Mouse (Mus musculus): ENCODE measurements around the gene Osbp. TPM values are rescaled to one million over a fixed set of nuclear protein-coding genes. Genes with fewer than 3 reads are reported as not detected.
"Not testable (repeated sequence)": the region's sequence is repeated elsewhere in the genome, so short reads cannot be mapped to it uniquely, and the experiment has no call there.

Osbp gene
- polyA plus RNA-seq (2012; rRNA removed), result 7.0 and 12.0 TPM in 2 replicates

GRCm38 (mm10) chr19:11965023-11965942, at the start of gene Osbp:
Osbp (plus strand) TSS chr19:11965941.
- peak within 1 kb of the TSS; percentile 94 for H3K4me3 ChIP-seq (ENCODE audit: low read depth, low read length)
- no peaks in the 10 kb centered on the region for H3K27me3 ChIP-seq (ENCODE audit: control insufficient read depth, insufficient read depth, low read length)
- H3K27ac ChIP-seq (ENCODE audit: insufficient read depth, low read depth, low read length), result peak within 1 kb of the TSS; percentile 82
- 0 out of 2 replicates have a peak, but pooled peaks cover 2% of the 10 kb centered on the region for H3K36me3 ChIP-seq (ENCODE audit: control insufficient read depth, insufficient read depth, low read length)
- 0 out of 2 replicates have a peak, but pooled peaks cover 2% of the 10 kb centered on the region for H3K4me1 ChIP-seq (ENCODE audit: control insufficient read depth, insufficient read depth, insufficient read length, low read length)
- WGBS, result under 1% methylated on average over 59 of the region's 59 CpGs
- no peak; the same call in none of the 2 replicates for TF ChIP-seq POLR2A (IDR thresholded peaks at IDR 0.05; ENCODE audit: low read depth, low read length)

- no peak overlapping the region for H3K4me3 ChIP-seq (ENCODE audit: low read depth, low read length)
- no peak overlapping the region for H3K27ac ChIP-seq (ENCODE audit: insufficient read depth, low read depth, low read length)
- TF ChIP-seq POLR2A (IDR thresholded peaks at IDR 0.05; ENCODE audit: low read depth, low read length) (no peak), CTCF (IDR thresholded peaks at IDR 0.05; ENCODE audit: extremely low read depth, insufficient read length, insufficient replicate concordance, low read depth, low read length) (no peak)
- WGBS, result 91% methylated on average over 1 of the region's 1 CpGs
- H3K36me3 ChIP-seq (ENCODE audit: control insufficient read depth, insufficient read depth, low read length), result peaks cover 60% of the 10 kb centered on the region
- no peaks in the 10 kb centered on the region for H3K27me3 ChIP-seq (ENCODE audit: control insufficient read depth, insufficient read depth, low read length)
- H3K4me1 ChIP-seq (ENCODE audit: control insufficient read depth, insufficient read depth, insufficient read length, low read length), result no peaks in the 10 kb centered on the region
These were observed 43.7 kb upstream of the Osbp start for GRCm38 (mm10) chr19:11922068-11922467.

- not testable (repeated sequence) for H3K27me3 ChIP-seq (ENCODE audit: control insufficient read depth, insufficient read depth, low read length); H3K27ac ChIP-seq (ENCODE audit: insufficient read depth, low read depth, low read length); H3K4me1 ChIP-seq (ENCODE audit: control insufficient read depth, insufficient read depth, insufficient read length, low read length); H3K4me3 ChIP-seq (ENCODE audit: low read depth, low read length)
- WGBS, result 95% methylated on average over 2 of the region's 2 CpGs
- peaks cover 57% of the 10 kb centered on the region for H3K36me3 ChIP-seq (ENCODE audit: control insufficient read depth, insufficient read depth, low read length)
These were observed 43.2 kb upstream of the Osbp start for GRCm38 (mm10) chr19:11922515-11922914.

GRCm38 (mm10) chr19:11926380-11926779, 39.4 kb upstream of the Osbp start:
- peaks cover 62% of the 10 kb centered on the region for H3K36me3 ChIP-seq (ENCODE audit: control insufficient read depth, insufficient read depth, low read length)
- TF ChIP-seq CTCF (IDR thresholded peaks at IDR 0.05; ENCODE audit: extremely low read depth, insufficient read length, insufficient replicate concordance, low read depth, low read length) (no peak), POLR2A (IDR thresholded peaks at IDR 0.05; ENCODE audit: low read depth, low read length) (no peak)

GRCm38 (mm10) chr19:11928025-11928748, 37.6 kb upstream of the Osbp start:
- whole genome bisulfite sequencing, result 86% methylated on average over 4 of the region's 4 CpGs
- TF ChIP-seq POLR2A (IDR thresholded peaks at IDR 0.05; ENCODE audit: low read depth, low read length), result no peak
- no peak for TF ChIP-seq CTCF (IDR thresholded peaks at IDR 0.05; ENCODE audit: extremely low read depth, insufficient read length, insufficient replicate concordance, low read depth, low read length)
- H3K36me3 ChIP-seq (ENCODE audit: control insufficient read depth, insufficient read depth, low read length), result peaks cover 64% of the 10 kb centered on the region
- H3K27ac ChIP-seq (ENCODE audit: insufficient read depth, low read depth, low read length), result no peak overlapping the region
- no peak overlapping the region for H3K4me3 ChIP-seq (ENCODE audit: low read depth, low read length)
- no peaks in the 10 kb centered on the region for H3K4me1 ChIP-seq (ENCODE audit: control insufficient read depth, insufficient read depth, insufficient read length, low read length)
- no peaks in the 10 kb centered on the region for H3K27me3 ChIP-seq (ENCODE audit: control insufficient read depth, insufficient read depth, low read length)

More at GRCm38 (mm10) chr19:11926380-11926779, 39.4 kb upstream of the Osbp start:
- Histone ChIP-seq H3K4me1 (ENCODE audit: control insufficient read depth, insufficient read depth, insufficient read length, low read length) (no peaks in the 10 kb centered on the region), H3K27me3 (ENCODE audit: control insufficient read depth, insufficient read depth, low read length) (no peaks in the 10 kb centered on the region), H3K4me3 (ENCODE audit: low read depth, low read length) (no peak overlapping the region), H3K27ac (ENCODE audit: insufficient read depth, low read depth, low read length) (no peak overlapping the region)
- WGBS, result 84% methylated on average over 2 of the region's 2 CpGs

- not testable (repeated sequence) for H3K4me1 ChIP-seq (ENCODE audit: control insufficient read depth, insufficient read depth, insufficient read length, low read length); H3K27me3 ChIP-seq (ENCODE audit: control insufficient read depth, insufficient read depth, low read length); H3K4me3 ChIP-seq (ENCODE audit: low read depth, low read length); H3K27ac ChIP-seq (ENCODE audit: insufficient read depth, low read depth, low read length)
- peaks cover 27% of the 10 kb centered on the region for H3K36me3 ChIP-seq (ENCODE audit: control insufficient read depth, insufficient read depth, low read length)
- 95% methylated on average over 9 of the region's 9 CpGs for WGBS
These were observed 19.3 kb upstream of the Osbp start for GRCm38 (mm10) chr19:11946460-11946859.

GRCm38 (mm10) chr19:11949878-11950277, 15.9 kb upstream of the Osbp start:
- Histone ChIP-seq H3K4me3 (ENCODE audit: low read depth, low read length) (no peak overlapping the region), H3K4me1 (ENCODE audit: control insufficient read depth, insufficient read depth, insufficient read length, low read length) (no peaks in the 10 kb centered on the region; the same call in 1 of the 2 replicates), H3K36me3 (ENCODE audit: control insufficient read depth, insufficient read depth, low read length) (peaks cover 4% of the 10 kb centered on the region; the same call in 1 of the 2 replicates), H3K27me3 (ENCODE audit: control insufficient read depth, insufficient read depth, low read length) (no peaks in the 10 kb centered on the region), H3K27ac (ENCODE audit: insufficient read depth, low read depth, low read length) (no peak overlapping the region)
- whole genome bisulfite sequencing, result 48% methylated on average over 1 of the region's 1 CpGs
- TF ChIP-seq CTCF (IDR thresholded peaks at IDR 0.05; ENCODE audit: extremely low read depth, insufficient read length, insufficient replicate concordance, low read depth, low read length), result no peak
- TF ChIP-seq POLR2A (IDR thresholded peaks at IDR 0.05; ENCODE audit: low read depth, low read length), result no peak
